Mouse (Mus musculus): ENCODE results near the gene Ano4.

DNA sequence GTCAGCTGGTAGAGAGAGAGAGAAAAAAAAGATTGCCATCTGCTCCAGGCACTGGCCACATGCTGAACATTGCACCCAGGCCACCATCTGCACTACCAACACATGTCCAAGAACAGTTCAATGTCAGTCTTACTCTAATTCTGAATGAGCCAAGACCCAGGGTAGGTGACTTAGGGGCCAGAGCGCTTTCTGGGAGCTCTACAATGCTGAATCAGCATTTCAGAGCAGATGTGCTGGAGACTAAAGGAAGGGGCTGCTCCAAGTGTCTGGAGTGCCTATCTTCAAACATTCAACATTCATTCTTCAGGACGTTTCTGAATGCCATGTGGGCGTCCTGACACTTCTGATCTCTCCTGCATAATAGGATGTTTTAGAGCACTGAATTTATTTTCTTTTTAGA is 51.8 kb downstream of the Ano4 start:
- TF ChIP-seq CTCF (conservative IDR thresholded peaks at IDR 0.05; ENCODE audit: low read length) = no peak
- TF ChIP-seq NANOG (IDR thresholded peaks at IDR 0.05; ENCODE audit: borderline replicate concordance, low read length) = no peak
